Mouse (Mus musculus) embryo, embryonic 11.5 days (tissue): ENCODE measurements around the gene Atxn1.

Experiments
- DNase-seq: peaks from one replicate; pipeline ENCODE4 v3.0.0-alpha.2; 2012; ENCODE audit warnings: low read depth, low spot score

Gene Atxn1

DNA sequence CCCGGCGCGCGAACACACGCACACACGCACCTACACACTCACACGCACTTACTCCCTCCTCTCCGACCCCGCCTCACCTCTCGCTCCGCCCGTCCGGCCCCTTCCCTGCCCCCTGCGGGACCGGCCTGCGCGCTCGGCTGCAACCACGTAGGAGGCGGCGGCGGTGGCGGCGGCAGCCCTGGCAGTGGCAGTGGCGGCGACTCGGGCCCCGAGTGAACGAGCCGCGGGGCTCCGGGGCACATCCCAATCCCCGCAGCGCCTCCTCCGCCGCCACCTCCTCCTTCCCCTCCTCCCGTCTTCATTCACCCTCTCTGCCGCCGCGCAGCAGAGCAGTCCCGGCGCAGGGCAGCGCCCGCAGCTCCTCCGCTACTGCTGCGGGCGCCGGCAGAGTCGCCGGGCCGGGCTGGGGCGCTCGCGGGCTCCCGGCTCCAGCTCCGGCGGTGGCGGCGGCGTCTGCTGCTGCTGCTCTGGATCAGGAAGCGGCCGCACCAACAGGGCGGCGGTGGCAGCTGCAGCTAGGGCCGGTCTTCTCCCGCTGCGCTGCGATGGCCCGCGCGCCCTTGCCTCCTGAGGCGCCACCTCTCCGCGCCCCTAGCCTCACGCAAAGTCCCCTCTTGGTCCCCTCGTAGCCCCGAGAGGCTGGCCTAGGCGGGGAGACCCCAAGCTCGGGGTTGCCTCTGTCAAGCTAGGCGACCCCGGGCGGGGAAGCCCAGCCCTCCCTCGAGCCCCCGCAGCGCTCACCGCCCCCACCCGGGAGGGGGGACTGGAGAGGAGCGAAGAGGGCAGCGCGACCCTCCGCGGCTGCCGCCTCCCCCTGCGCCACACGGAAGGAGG, 1.1 kb downstream of the Atxn1 start:
- DNase-seq = peak; percentile 41

GRCm38 (mm10) chr13:45962776-45963175, 2.0 kb downstream of the Atxn1 start:
- DNase-seq = no peak

- no peak for DNase-seq
Observed at GRCm38 (mm10) chr13:45961871-45962630, 2.8 kb downstream of the Atxn1 start.

GRCm38 (mm10) chr13:45960311-45960965, 4.4 kb downstream of the Atxn1 start:
- DNase-seq = no peak

DNA sequence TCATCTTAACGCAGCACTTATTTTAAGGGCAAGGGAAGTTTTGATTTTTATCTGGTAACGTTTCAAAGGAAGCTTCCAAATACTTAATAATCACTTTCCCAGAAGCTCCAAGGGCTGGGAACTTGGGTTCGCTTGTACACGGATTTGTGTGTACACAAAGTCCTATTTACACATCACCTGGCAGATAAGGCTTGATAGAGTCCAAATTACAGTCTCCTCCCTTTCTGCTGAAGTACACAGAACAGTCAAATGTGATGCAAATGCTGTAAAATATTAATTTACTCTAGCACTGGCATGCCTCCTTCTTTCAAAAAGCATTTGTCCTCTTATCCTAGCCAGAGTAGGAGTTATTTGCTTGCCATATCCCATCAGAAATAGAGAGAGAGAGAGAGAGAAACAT, 6.5 kb downstream of the Atxn1 start:
- no peak for DNase-seq

DNA sequence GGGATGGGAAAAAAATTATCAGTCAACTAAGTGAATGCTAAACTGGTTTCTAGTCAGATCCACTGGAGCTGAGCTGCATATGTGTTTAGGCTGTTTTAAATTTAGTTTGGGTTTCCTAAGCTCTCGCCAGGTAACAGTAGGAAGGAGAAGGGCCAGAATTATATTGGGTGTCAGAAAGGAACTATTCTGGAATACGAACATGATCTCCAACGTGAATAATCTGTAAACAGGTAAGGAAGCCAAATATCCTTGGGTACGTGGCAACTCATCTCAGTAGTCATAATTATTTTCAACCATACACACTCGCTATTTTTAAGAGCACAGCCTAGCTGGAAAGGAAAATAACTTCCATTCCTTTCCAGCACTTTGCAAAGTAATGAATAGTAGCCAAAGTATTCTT, 7.2 kb downstream of the Atxn1 start:
- DNase-seq = no peak

- DNase-seq = no peak
Observed at GRCm38 (mm10) chr13:45956287-45956686, 8.5 kb downstream of the Atxn1 start.

DNA sequence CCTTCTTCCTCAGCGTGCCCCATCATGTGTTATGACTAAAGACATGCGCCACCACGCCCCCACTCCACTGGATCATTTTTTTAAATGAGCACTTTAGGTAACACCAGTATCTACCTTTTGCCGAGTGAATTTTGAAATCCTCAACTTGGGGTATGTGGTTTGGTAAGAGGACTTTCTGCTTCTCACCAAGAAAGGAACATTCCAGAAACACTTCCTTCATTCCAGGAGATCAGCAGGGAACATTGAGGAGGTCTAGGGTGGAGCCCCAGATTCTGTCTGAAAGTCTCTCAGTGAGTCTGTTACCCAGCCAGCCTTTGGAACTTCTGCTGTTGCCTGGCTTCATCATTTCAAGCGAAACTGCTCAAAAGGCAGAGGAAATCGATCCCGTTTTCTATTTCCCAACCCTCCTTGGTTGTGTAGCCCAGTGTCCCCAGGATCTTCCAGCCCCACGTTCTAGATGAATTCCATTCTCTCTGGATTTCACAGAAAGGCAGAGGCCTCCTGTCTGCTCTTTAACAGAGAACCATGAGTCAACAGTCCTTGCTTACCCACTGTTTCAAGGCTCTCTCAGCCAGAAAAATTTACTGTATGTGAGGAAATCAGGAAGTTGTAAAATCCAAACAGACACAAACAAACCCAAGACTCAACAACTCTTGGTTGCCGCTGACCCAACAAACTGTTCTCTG, 9.3 kb downstream of the Atxn1 start:
- DNase-seq = no peak

- no peak for DNase-seq
Observed at GRCm38 (mm10) chr13:45953098-45953497, 11.7 kb downstream of the Atxn1 start.

GRCm38 (mm10) chr13:45951071-45951645, 13.7 kb downstream of the Atxn1 start:
- DNase-seq = no peak

DNA sequence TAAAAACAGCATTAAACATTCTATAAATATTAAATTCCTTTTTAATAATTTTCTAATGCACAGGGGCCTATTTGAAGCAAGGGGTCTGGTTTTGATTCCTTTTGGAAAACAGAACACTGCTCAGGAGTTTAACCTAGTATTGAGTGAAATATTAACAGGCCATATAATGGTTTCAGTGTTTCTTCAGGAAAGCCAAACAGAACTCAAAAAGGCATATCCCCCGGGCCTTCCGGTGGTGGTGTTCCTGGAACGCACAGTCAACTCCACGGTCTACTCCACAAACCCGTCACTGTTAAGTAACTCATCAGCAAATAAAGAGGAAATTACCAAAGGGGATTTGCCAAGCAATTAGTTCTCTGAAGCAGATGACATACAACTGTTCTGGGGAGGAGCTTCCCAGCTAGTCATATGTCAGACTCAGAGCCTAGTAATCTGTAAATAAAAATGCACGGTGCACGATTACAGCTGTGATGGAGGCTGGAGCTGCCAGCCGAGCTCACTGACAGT, 14.4 kb downstream of the Atxn1 start:
- no peak for DNase-seq

GRCm38 (mm10) chr13:45946136-45946535, 18.7 kb downstream of the Atxn1 start:
- DNase-seq = no peak

- DNase-seq = no peak
Observed at GRCm38 (mm10) chr13:45942337-45942736, 22.5 kb downstream of the Atxn1 start.

DNA sequence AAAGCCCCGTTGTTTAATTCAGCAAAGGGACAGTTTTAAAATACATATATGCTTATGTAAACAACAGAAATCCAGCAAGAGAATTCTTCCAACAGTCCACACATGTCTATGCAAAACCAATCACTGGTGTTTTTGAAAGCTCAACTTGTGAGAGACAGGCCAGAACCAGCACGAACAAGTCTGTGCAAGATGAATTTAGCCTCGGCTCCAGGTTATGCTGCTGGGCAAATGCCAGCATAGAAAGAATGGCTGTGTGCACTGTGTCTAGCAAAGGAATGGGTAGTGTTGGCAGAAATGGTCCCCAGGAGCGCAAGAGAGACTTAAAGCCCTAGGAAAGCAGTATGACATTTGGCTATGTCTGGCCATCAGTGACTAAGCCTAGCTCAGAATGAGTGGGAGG, 24.1 kb downstream of the Atxn1 start:
- DNase-seq = no peak

DNA sequence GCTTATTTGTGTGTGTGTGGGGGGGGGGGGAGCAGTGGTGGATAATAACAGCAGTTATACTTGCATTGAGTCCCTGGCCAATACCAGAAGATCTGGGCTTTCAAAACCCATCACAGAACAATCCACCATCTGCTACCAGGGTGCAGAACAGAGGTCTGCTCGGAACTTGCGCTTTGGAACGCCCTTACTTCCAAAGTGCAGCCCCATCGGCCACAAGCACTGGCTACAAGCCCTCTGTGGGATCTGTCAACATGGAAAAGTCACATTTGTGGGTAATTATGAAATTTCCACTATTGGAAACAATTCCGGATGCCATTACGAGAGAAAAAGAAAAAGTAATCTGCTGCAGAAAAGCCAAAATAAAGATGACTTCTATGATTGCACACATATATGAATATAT, 25.2 kb downstream of the Atxn1 start:
- no peak for DNase-seq

DNA sequence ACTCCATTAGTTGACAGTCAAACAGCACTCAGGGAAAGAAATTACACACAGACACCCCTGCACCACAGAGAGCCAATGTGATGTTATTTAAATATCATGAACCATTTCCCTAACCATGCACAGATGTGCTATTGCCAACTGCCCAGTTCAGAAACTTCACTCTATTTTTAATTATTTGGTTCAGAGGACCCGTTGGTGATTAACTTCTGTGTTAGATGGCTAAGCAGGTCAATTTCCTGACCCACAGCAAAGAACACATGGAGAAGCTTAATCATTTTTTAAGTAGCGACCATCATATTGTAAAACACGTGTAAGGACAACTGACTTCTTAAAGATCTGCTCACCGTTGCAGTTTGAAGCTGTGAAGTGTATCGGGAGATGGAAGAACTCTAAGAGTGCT, 26.7 kb downstream of the Atxn1 start:
- no peak for DNase-seq

- no peak for DNase-seq
Observed at GRCm38 (mm10) chr13:45936765-45937164, 28.0 kb downstream of the Atxn1 start.

DNA sequence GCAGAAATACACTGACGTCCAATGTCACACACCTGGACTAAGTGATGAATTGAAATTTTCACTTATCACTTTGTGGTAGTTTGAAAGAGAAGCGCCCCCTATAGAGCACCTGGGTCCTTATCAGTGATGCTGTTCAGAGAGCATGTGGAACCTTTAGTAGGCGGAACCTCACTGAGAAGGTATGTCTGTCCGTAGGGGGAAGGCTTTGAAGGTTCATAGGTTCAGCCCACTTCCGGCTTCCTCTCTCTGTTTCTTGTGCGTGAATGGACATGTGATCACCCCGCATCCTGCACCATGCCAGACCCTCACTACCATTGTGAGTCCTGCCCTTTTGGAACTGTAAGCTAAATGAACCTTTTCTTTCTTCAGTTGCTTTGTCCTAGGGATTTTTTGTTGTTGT, 29.0 kb downstream of the Atxn1 start:
- no peak for DNase-seq

- no peak for DNase-seq
Observed at GRCm38 (mm10) chr13:45934841-45935240, 30.0 kb downstream of the Atxn1 start.

- DNase-seq = no peak
Observed at GRCm38 (mm10) chr13:45934085-45934484, 30.7 kb downstream of the Atxn1 start.

- no peak for DNase-seq
Observed at GRCm38 (mm10) chr13:45932491-45932921, 32.3 kb downstream of the Atxn1 start.
